Mouse (Mus musculus): Measurements from ENCODE around the gene Mpzl3. TPM values are rescaled to one million over a fixed set of nuclear protein-coding genes. Genes with fewer than 3 reads are reported as not detected.
A peak's percentile ranks its signal among the peaks of the same experiment; 100 is the strongest.

The Mpzl3 gene
- polyA plus RNA-seq, 1 experiment: 3.8 TPM

DNA sequence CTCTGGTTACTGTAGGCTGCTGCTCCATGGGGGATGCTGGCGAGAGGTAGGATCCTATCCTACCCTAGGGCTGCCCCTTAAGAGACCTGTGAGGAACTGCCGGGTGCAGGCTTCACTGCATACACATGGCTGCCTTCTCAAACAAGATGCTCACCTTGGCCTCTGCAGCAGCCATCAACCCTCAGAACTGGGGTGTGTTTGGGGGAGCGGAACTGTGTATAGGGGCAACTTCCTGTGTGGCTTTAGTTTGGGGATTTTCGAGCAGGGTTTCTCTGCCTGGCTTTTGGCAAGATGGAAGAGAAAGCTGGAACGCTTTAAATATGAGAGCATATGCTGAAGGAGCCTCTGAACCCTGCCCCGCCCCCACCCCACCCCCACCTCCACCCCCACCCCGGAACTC is 72.0 kb downstream of the Mpzl3 start:
- TF ChIP-seq POLR2A (IDR thresholded peaks at IDR 0.05; ENCODE audit: borderline replicate concordance, control insufficient read depth, low read depth, low read length) (no peak), CTCF (IDR thresholded peaks at IDR 0.05; ENCODE audit: control insufficient read depth, insufficient read depth, low read length) (no peak)
- H3K4me3 ChIP-seq (replicated peaks; ENCODE audit: control insufficient read depth, low read depth, low read length): no peak overlapping the region
- peaks cover 3% of the 10 kb centered on the region for H3K4me1 ChIP-seq (ENCODE audit: control insufficient read depth, insufficient read depth, low read length)
- 0 out of 2 replicates have a peak overlapping the region, but pooled peaks have one; percentile 15 for H3K27ac ChIP-seq (ENCODE audit: control insufficient read depth, insufficient read depth, low read depth, low read length, poor library complexity)
- 16% methylated on average over 7 of the region's 7 CpGs for WGBS

Other genes starting within 250 kb of the Mpzl3 start
- gene Kmt2a, start 173.9 kb upstream of the Mpzl3 start, polyA plus RNA-seq (2011; ENCODE audit: insufficient read depth, insufficient read length, low replicate concordance, missing spikeins): 23.2 and 39.1 TPM in 2 replicates
- 242 and 287 TPM in 2 replicates for gene Atp5l, start 134.4 kb upstream of the Mpzl3 start, polyA plus RNA-seq (2011; ENCODE audit: insufficient read depth, insufficient read length, low replicate concordance, missing spikeins)
- 11.1 and 18.8 TPM in 2 replicates for gene Ube4a, start 89.6 kb upstream of the Mpzl3 start, polyA plus RNA-seq (2011; ENCODE audit: insufficient read depth, insufficient read length, low replicate concordance, missing spikeins)
- gene Cd3g, start 74.8 kb upstream of the Mpzl3 start, polyA plus RNA-seq (2011; ENCODE audit: insufficient read depth, insufficient read length, low replicate concordance, missing spikeins): 5.4 and 7.0 TPM in 2 replicates
- gene Cd3d, start 73.4 kb upstream of the Mpzl3 start, polyA plus RNA-seq (2011; ENCODE audit: insufficient read depth, insufficient read length, low replicate concordance, missing spikeins): 8.8 and 17.2 TPM in 2 replicates
- 1.8 and 4.8 TPM in 2 replicates for gene Cd3e, start 45.6 kb upstream of the Mpzl3 start, polyA plus RNA-seq (2011; ENCODE audit: insufficient read depth, insufficient read length, low replicate concordance, missing spikeins)
- gene Mpzl2, start 15.4 kb upstream of the Mpzl3 start, polyA plus RNA-seq (2011; ENCODE audit: insufficient read depth, insufficient read length, low replicate concordance, missing spikeins): 2.2 TPM in 1 of 2 replicates, not detected in the other
- 7.6 and 25.9 TPM in 2 replicates for gene Jaml, start 24.0 kb downstream of the Mpzl3 start, polyA plus RNA-seq (2011; ENCODE audit: insufficient read depth, insufficient read length, low replicate concordance, missing spikeins)
- 0.37 and 0.41 TPM in 2 replicates for gene Scn2b, start 62.6 kb downstream of the Mpzl3 start, polyA plus RNA-seq (2011; ENCODE audit: insufficient read depth, insufficient read length, low replicate concordance, missing spikeins)
- gene Scn4b, start 83.2 kb downstream of the Mpzl3 start, polyA plus RNA-seq (2011; ENCODE audit: insufficient read depth, insufficient read length, low replicate concordance, missing spikeins): 0.60 TPM in 1 of 2 replicates, not detected in the other
- gene BC049352, start 126.8 kb downstream of the Mpzl3 start, polyA plus RNA-seq (2011; ENCODE audit: insufficient read depth, insufficient read length, low replicate concordance, missing spikeins): not detected in 2 replicates
- not detected in 2 replicates for gene Tmprss4, start 148.9 kb downstream of the Mpzl3 start, polyA plus RNA-seq (2011; ENCODE audit: insufficient read depth, insufficient read length, low replicate concordance, missing spikeins)
- gene Il10ra, start 214.0 kb downstream of the Mpzl3 start, polyA plus RNA-seq (2011; ENCODE audit: insufficient read depth, insufficient read length, low replicate concordance, missing spikeins): 16.0 and 32.8 TPM in 2 replicates

Measured in bone marrow, adult 2 months (tissue).